Mouse (Mus musculus): ENCODE measurements around the gene Rbms1.

The Rbms1 gene

DNA sequence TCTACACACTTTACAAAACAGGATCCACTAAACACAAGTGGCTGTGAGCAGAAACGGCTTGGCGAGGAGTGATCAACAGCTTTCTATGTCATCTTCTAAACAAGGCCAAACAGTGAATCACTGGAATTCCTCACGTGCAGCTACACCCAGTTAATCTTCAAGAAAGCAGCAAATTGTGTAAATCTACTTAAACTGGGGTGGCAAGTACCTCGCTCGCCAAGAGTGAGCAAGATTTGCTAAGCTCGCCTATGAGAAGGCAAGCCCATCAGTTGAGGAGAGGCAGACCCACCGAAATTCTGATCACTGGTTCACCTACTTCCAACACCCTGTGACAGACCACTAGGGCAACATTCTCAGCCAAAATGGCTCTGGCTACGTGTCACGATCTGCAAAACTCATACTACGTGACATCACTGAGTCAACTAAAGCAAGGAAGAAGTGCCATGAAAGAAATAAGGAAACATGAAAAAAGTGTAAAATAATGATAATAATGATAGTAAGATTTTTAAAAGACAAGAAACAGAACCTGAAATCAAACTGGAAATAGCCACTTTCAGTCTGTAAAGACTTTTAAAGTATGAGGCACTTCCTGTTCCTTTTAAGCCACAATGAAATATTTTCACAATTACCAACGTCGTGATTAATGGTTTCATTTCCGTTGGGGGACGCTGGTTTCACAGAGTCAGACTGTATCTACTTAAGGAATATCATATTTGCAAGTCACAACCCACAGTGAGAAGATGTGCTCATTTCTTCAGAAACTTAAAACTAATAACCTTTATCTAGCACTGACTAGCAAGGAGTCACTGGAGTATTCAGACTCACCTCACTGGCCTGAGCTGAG, 85.2 kb downstream of the Rbms1 start:
- DNase-seq = no peak

DNA sequence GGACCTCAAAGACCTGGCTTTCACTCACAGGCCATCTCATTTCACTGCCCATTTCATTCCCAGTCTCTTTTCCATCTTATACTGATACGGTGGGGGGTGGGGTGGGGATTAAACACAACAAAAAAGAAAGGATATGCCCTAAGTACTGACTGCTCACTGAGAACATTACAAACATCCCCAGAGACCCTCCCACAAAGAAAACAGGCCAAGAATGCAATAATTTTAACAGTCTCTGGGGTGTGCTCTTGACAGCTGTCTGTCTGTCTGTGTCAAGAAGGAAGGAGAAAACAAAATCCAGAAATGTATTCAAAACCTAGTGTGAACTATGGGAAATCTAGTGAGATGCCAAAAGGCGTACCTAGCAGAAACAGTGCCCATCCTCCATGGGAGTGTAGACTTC, 86.1 kb downstream of the Rbms1 start:
- no peak for DNase-seq

DNA sequence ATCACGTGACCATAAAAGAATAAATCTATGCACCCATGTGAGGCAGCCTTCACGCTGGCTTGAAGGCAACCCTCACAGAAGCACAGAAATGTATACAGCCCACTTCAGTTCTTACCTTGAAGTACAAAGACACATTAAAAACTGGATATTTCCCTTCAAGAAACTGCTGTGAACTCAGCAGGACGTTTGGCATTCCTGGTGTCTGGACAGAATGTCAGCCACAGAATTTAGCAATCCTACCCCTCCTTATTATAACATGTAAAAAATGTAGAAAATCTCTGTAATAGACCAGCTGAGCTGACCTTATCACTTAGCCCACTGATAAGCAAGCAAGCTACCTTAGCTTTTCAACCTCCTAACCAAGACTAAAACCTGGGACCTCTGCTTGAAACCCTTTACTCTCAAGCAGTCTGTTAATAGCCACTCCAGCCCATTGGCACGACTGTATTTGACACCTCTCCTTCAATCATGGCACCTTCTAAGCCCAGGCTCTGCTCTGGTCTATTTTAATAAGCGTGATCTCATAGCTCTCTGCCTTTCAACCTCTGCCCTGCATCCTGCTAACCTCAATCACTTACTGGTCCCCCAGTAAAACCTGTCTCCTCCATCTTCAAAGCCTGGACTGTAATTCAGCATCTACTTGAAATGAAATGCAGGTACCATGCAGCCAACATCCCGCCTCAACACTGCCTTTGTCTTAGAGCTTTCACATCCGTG, 90.7 kb downstream of the Rbms1 start:
- no peak for DNase-seq

DNA sequence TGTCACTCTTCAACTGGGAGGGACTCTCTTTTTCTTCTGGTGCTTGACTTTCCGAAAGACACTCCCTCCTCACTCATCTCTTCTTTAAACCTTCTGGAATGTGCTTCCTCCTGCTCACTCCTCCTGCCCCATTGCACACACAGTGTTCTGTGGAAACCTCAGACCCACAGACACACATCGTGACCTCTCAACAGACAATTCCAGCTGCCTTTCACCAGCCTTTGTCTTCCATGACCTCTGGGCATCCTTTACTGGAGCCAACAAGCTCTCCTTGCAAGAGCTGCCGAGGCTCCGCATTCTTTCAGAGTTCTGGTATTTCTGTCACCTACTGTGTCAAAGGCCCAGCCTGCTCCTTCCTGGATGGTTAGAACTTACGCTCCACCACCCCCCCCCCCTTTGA, 92.0 kb downstream of the Rbms1 start:
- DNase-seq = no peak

DNA sequence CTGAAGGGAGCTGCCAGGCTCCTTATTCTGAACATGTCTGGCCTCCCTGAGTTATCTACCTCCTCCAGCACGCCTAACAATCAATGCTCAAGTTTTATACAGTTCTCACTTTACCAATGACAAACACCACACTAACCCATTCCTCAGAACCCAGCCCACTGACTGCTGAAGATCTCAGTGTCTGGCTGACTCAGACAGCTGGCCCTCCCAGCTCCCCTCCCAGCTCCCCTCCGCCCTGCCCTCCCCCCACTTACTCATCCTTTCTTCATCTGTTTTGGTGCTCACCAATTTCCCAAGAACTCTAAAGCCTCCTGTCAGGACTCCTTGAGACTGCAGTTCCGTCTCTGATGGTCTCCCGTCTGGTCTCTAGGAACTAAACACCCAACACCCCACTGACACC, 92.5 kb downstream of the Rbms1 start:
- no peak for DNase-seq

- no peak for DNase-seq
Measured at GRCm38 (mm10) chr2:60869001-60869743, 93.8 kb downstream of the Rbms1 start.

DNA sequence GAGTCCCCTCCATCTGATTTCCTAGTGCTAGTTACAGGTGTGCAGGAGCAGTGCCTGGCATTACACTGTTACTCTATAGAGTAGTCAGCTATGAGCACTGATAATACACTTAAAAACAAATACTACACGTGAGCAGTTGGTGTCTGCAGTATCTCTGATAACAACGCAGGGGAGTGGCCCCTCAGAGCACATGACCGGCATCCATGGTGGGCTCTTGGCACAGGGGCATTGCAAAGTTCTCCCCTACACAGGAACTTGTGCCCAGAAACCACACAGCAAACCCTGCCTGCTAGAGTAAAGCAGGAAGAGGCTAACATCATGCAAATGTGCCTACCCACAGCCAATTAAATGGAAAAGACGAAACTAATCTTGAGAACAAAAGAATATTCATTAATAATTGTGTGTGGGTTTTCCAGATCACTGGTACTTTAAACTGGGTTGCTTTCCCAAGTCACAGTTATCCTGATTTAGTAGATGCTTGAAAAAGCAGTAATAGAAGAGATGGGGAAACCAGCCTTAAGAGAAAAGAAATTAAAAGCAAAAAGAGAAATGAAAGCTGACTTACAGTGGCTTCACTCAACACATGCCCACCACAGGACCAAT, 94.8 kb downstream of the Rbms1 start:
- DNase-seq = no peak

DNA sequence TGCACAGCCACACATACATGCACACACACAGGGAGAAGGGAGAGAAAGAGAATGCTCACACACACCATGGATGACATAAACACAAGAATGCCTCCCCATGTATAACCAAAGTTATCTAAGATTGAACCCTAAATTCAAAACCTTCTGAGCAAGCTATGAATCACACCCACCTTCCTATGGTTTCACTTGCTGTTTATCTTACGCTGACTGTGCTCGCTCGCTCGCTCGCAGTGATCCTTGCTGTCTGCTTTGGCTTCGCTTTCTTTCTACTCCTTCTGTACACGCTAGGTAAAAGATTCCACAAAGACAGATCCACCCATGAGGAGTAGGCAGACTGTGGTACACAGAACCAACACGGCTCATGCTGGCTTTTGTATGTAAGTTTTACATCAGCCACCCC, 95.7 kb downstream of the Rbms1 start:
- DNase-seq = no peak

DNA sequence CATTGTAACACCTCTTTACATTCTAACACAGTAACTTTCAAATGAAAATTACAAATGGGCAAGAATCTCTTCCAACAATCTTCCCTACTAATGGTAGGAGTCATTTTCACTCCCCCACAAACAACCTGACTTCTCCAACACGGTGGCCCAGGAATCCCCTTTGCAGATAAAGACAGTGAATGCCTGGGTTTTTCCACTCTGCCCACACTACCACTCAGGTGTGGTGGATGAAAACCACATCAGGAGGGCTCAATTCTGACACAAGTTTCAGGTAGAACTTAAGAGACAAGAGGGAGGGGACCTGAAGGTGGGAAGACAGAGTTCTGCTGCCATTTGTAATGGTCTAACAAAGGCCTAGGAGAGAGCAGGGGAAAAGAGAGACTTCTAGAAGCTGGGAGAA, 97.1 kb downstream of the Rbms1 start:
- no peak for DNase-seq

- DNase-seq = no peak
Measured at GRCm38 (mm10) chr2:60864977-60865376, 98.0 kb downstream of the Rbms1 start.

DNA sequence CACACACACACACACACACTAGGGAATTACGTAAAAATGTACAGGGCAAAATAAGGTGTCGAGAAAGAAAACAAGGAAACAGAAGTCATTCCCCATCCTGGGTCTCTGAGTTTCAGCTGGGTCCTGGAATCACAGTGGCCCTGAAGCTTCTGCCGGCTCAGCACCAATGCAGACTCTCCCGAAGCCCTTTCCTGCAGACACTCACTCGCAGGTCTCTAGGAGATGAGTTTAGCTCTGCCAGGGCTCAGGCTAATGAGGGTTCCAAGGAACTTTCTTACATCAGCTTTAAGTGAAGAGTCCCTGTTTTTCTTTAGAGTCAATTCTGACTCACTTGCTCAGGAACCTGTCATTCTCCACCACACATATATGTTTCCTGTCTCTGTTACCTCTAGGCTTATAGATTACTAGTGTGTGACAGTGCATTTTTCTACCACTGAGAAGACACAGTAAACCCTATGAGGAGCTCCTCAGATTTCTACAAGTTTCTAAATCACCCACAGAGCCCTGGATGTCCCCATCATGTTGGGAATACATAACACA, 98.7 kb downstream of the Rbms1 start:
- DNase-seq = no peak

GRCm38 (mm10) chr2:60863827-60864226, 99.2 kb downstream of the Rbms1 start:
- DNase-seq = peak; percentile 20 to 21

- DNase-seq = no peak
Measured at GRCm38 (mm10) chr2:60862913-60863711, 99.9 kb downstream of the Rbms1 start.

- DNase-seq = no peak
Measured at GRCm38 (mm10) chr2:60858116-60858515, 104.9 kb downstream of the Rbms1 start.

DNA sequence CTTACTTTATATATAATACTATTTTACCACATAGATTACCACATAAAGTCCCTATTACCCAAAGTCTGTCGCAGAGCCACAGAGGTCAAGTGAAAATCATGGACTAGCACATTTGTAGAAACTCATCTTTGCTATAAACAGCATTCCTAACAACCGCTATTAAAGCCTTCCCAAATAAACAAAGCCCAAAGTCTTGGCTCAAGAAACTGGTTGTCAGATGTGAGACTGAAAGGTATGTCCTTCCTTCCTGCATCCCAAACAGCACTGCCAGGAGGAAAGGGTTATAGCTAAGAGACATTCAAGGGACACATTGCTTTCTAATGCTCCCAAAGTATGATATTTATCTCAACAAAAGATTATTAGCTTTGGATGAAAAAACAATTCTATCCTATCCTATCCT, 106.9 kb downstream of the Rbms1 start:
- DNase-seq = no peak

DNA sequence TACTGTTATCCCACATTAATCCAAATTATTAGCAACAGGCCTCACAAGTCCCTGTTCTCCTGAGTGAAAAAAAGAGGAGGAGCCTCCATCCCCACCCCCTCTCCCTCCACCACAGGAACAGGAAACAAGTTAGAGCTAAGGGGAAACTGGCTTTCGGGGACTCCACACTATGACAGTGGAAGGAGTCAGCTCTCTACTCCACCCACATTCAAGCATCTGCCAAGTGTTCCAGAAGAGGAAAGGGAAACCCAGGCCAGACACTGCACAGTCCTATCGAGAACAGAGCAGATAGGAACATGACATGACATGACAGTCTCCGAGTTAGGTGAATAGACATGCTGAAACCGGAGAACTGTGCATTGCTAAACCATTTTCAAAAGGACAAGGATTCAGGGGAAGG, 108.0 kb downstream of the Rbms1 start:
- DNase-seq = no peak

- DNase-seq = no peak
Measured at GRCm38 (mm10) chr2:60851898-60852297, 111.1 kb downstream of the Rbms1 start.

GRCm38 (mm10) chr2:60851057-60851718, 111.8 kb downstream of the Rbms1 start:
- no peak for DNase-seq

DNA sequence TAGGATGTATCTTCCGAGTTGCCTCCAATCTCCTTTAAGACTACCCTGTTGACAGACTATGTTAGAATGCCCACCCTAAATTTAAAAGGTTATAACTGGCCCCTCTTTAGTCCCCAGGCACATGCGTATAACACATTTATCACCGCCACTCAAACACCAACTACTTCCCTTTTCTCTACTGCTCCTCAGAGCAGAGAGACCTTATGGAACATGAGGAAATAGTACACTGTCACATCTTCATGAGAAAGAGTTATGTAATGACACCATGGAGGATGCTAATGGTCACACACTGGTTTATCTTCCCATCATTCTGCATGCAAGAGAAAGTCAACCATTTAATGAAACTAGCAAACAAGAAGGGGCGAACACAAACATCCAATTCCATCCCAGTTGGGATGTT, 114.5 kb downstream of the Rbms1 start:
- DNase-seq = no peak

GRCm38 (mm10) chr2:60847984-60848383, 115.0 kb downstream of the Rbms1 start:
- no peak for DNase-seq

GRCm38 (mm10) chr2:60845316-60845894, 117.6 kb downstream of the Rbms1 start:
- no peak for DNase-seq

All from cerebellum, postnatal 36 days (tissue).